Mouse (Mus musculus) spleen, adult 2 months (tissue): ENCODE measurements around the gene Pth2. TPM values are rescaled to one million over a fixed set of nuclear protein-coding genes. Genes with fewer than 3 reads are reported as not detected.

ENCODE experiments used
- DNase-seq, 2 experiments: peaks; one replicate each; pipeline versions ENCODE4 v3.0.0 to v3.0.0-alpha.2; 2012 to 2021; ENCODE audit warnings: low spot score in 2 of 2, low read depth in 1 of 2
- H3K27ac ChIP-seq: fragments of 200-500 bp; 2 replicates; pipeline ENCODE4 v1.5.1; 2012; ENCODE audit warnings: low read length, inconsistent platforms; ENCODE audit not compliant: insufficient read depth
- H3K27me3 ChIP-seq: fragments of 200-500 bp; 2 replicates; pipeline ENCODE4 v1.6.1; 2012; ENCODE audit warnings: mild to moderate bottlenecking, moderate library complexity, low read length, inconsistent platforms; ENCODE audit not compliant: control insufficient read depth, insufficient read depth
- H3K36me3 ChIP-seq: fragments of 200-500 bp; 2 replicates; pipeline ENCODE4 v1.6.1; 2012; ENCODE audit warnings: mild to moderate bottlenecking, low read length, inconsistent platforms; ENCODE audit not compliant: control insufficient read depth, insufficient read depth
- H3K4me1 ChIP-seq: fragments of 200-500 bp; 2 replicates; pipeline ENCODE4 v1.6.1; 2011; ENCODE audit warnings: inconsistent platforms; ENCODE audit not compliant: control insufficient read depth, insufficient read depth, insufficient read length
- H3K4me3 ChIP-seq: fragments of 200-500 bp; 2 replicates; pipeline ENCODE4 v1.5.1; 2011; ENCODE audit warnings: mild to moderate bottlenecking, inconsistent platforms; ENCODE audit not compliant: insufficient read depth, insufficient read length; ENCODE audit errors: extremely low read depth
- CTCF ChIP-seq: fragments of 200-500 bp; IDR thresholded peaks from 2 replicates; pipeline ENCODE4 v1.5.1; 2011; ENCODE audit warnings: mild to moderate bottlenecking, inconsistent platforms; ENCODE audit not compliant: insufficient read depth, insufficient read length, insufficient replicate concordance; ENCODE audit errors: extremely low read depth
- POLR2A ChIP-seq: fragments of 200-500 bp; IDR thresholded peaks from 2 replicates; pipeline ENCODE4 v1.6.1; 2011; ENCODE audit warnings: low read depth, low read length, inconsistent platforms
- WGBS: fragments of 180-500 bp; shearing (Covaris S2); methylation state at CpG from one replicate; pipeline ENCODE4 v1.1.7; 2018; 5-methylcytosine and 5-hydroxymethylcytosine counted together
- polyA plus RNA-seq: library from polyadenylated mRNA; depleted of rRNA; stranded (reverse); fragments of >200 nt; gene quantifications from 2 replicates; pipeline ENCODE4 v1.2.3, GENCODE M21; 2012; rRNA removed

Pth2 gene
- not detected in 2 replicates for polyA plus RNA-seq

DNA sequence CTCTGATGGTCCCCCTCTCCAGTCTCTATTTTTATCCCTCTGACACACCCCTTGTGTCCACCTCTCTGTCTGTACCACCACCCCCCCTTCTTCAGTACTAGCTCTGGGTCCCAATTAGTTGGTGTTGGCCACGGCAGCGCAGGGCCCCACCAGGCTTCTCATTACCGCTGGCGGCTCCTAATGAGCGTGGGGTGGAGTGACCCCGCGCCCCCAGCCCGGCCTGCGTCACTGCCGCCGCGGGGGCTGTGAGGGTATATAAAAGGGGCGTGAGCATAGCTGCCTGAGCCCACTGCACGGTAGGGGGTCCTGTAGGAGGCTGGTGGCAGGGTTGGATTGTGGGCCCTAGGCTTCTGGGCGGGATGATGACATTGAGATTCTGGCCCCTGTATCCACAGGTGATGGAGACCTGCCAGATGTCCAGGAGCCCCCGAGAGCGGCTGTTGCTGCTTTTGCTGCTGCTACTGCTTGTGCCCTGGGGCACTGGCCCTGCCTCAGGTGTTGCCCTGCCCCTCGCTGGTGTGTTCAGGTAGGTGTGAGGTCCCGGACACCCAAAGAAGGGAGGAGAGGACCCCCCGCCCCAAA lies at the start of gene Pth2:
Gene Pth2, plus strand, starts transcription at position 100 of the 582 bp plus-strand sequence.
- TF ChIP-seq POLR2A: no peak
- TF ChIP-seq CTCF: no peak
- Histone ChIP-seq H3K4me1 (peaks cover 5% of the 10 kb centered on the region), H3K27me3 (peaks cover 28% of the 10 kb centered on the region), H3K27ac (no peak within 1 kb of the TSS), H3K4me3 (no peak within 1 kb of the TSS), H3K36me3 (no peaks in the 10 kb centered on the region)
- 36% methylated on average over 20 of the region's 20 CpGs for WGBS
- no peak for DNase-seq

DNA sequence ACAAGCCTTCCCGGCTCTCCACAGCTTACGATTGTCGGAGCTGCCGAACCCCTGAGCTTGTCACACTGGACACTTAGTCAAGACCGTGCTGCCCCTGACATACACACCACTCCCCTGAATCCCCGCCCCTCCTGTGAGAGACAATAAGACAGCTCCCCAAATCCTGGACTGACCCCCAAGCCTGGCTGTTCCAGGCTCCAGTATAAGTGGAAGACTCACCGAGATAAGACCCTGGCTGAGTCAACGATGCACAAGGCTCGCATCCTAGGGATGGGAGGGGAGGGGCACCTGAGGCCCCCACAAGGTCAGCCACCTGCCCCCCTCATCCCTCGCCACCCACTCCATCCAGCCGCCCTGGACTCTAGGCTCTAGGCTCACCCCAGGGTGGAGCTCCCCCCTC lies 48.9 kb upstream of the Pth2 start:
- H3K4me1 ChIP-seq: peaks cover 5% of the 10 kb centered on the region; the same call in 1 of the 2 replicates
- TF ChIP-seq POLR2A (no peak), CTCF (no peak)
- no peak overlapping the region for H3K27ac ChIP-seq
- H3K36me3 ChIP-seq: peaks cover 12% of the 10 kb centered on the region
- H3K27me3 ChIP-seq: no peaks in the 10 kb centered on the region
- no peak overlapping the region for H3K4me3 ChIP-seq
- WGBS: 98% methylated on average over 11 of the region's 11 CpGs
- DNase-seq: no peak

DNA sequence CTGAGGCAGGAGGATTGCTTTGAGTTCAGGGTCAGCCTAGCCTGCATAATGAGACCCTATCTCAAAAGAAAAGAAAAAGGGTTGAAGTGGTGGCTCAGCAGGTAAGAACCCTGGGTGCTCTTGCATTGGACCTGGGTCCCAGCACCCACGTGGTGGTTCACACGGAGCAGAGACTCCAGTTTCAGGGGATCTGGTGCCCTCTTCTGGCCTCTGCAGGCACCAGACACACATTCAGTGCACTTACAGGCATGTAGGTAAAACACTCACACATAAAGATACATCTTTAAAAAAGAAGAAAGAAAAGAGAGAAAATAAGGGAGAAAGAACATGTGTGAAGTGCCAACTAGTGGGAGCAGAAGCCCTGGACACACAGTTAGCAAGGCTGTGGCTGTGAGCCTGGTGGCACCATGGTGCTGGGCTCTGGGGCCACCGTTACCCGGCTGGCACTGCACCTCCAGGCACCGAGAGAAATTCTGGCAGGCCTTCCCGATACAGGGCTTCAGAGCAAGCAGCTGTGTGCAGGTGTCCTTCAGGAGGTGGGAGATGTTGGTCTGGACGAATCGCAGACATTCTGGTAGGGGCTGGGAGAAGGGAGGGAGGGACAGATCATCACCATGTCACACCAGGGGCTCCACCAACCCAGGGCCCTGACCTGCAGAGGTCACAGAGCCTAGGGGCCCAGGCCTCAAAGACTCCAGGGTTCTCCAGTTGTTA lies 47.2 kb upstream of the Pth2 start:
- peaks cover 5% of the 10 kb centered on the region; the same call in 1 of the 2 replicates for H3K4me1 ChIP-seq
- WGBS: 91% methylated on average over 8 of the region's 8 CpGs
- H3K27me3 ChIP-seq: no peaks in the 10 kb centered on the region
- H3K4me3 ChIP-seq: no peak overlapping the region
- TF ChIP-seq CTCF: peak; percentile 7; the same call in 1 of the 2 replicates
- TF ChIP-seq POLR2A: no peak
- H3K27ac ChIP-seq: no peak overlapping the region
- DNase-seq: no peak
- peaks cover 8% of the 10 kb centered on the region for H3K36me3 ChIP-seq

DNA sequence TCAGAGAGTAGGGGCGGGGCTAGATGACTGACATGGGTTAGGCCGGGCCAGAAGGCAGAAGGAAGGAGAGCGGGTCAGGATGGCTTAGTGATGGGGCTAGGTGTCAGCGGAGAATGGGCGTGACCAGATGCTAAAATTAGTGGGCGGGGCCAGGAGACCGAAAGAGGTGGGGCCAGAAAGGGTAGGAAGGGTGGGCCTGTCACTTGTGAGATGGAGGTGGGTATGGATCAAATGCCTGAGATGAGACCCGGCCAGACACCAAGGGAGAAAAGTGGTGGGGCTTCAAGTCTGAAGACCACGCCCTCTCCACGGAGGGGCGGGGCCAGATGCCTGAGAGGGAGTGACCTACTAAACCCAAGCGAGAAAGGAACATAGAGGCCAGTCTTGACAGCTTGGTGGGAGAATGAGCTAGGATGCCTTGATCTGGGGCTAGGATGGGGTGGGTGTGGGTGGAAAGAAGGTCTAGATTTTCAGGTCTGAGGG lies 46.2 kb upstream of the Pth2 start:
- 0 out of 2 replicates have a peak overlapping the region, but pooled peaks have one; percentile 68 for H3K27ac ChIP-seq
- H3K4me1 ChIP-seq: peaks cover 5% of the 10 kb centered on the region; the same call in 1 of the 2 replicates

DNA sequence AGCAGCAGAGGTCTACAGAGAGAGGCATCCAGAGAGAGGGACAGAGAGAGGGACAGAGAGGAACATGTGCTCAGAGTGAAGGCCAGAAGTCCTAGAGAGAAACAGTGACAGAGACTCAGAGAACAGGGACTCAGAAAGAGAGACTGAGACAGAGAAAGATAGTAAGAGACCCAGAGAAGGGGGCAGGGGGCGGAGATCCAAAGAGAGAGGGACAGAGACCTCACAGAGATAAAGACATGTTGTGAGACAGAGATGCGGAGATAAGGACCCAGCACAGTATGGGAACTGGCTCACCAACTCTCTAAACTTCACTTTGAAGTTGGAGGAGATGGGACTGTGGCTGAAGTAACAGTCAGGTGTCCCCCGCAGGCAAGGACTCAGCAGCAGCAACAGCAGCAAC lies 45.4 kb upstream of the Pth2 start:
- Histone ChIP-seq H3K27ac (peak overlapping the region; percentile 68), H3K36me3 (peaks cover 8% of the 10 kb centered on the region), H3K4me1 (peaks cover 5% of the 10 kb centered on the region; the same call in 1 of the 2 replicates), H3K4me3 (peak overlapping the region; percentile 84), H3K27me3 (no peaks in the 10 kb centered on the region)
- whole genome bisulfite sequencing: 62% methylated on average over 3 of the region's 3 CpGs
- TF ChIP-seq POLR2A (no peak), CTCF (no peak)
- no peak for DNase-seq

More for the DNA sequence above, 46.2 kb upstream of the Pth2 start:
- no peak for TF ChIP-seq CTCF
- TF ChIP-seq POLR2A: no peak
- 25% methylated on average over 12 of the region's 12 CpGs for WGBS
- Histone ChIP-seq H3K27me3 (no peaks in the 10 kb centered on the region), H3K4me3 (no peak overlapping the region; the same call in 1 of the 2 replicates), H3K36me3 (peaks cover 8% of the 10 kb centered on the region)
- no peak for DNase-seq

DNA sequence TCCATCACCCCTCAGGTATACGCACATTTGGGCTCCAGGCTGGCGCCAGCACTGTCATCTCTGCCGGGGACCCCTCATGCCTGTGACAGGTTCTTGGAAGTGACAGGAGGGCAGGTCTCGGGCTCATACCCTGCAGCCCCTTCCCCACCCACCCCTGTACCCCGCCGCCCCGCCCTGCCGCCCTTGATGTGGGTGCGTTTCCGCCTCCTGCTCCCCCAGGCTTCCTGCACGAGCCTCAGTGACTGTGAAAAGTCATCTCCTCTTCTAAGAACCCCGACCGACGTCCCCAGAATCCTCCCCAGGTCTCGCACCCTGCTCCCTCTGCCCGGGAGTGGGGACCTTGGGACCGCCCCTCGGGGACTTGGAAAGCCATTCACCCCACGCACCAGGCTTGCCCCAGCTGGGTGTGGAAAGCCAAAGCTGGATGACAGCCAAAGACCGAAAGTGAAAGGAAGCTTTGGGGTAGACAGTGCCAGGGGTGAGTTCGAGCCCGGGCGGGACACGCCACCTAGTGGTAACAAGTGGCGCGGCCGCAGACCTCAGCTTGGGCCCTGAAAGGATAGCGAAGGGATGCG lies 44.7 kb upstream of the Pth2 start, which contains the start of the genes Gm45713 and Flt3l:
Gene Gm45713, minus strand, starts transcription at position 239 of the 575 bp plus-strand sequence.
Gene Flt3l, minus strand, starts transcription at position 440 of the 575 bp plus-strand sequence.
- H3K4me3 ChIP-seq: peak within 1 kb of the TSS; percentile 84
- peak; percentile 78 to 86 for DNase-seq
- H3K4me1 ChIP-seq: peaks cover 5% of the 10 kb centered on the region; the same call in 1 of the 2 replicates
- WGBS: 1% methylated on average over 29 of the region's 29 CpGs
- H3K27ac ChIP-seq: peak within 1 kb of the TSS; percentile 92
- peaks cover 8% of the 10 kb centered on the region for H3K36me3 ChIP-seq
- H3K27me3 ChIP-seq: no peaks in the 10 kb centered on the region
- TF ChIP-seq POLR2A (no peak), CTCF (peak; percentile 97)
